Mouse (Mus musculus) ES-E14 (cell line): ENCODE measurements at regions not wholly inside any gene's neighbourhood (a gene's known extent, or its start where the extent isn't known, plus 50 kb on each side); places are given as distances from the start of the nearest gene placed in this dataset.

Source experiments
- ZC3H11A ChIP-seq: IDR thresholded peaks from 2 replicates; pipeline ENCODE4 v1.6.1; 2012; ENCODE audit warnings: low read depth, mild to moderate bottlenecking, inconsistent platforms, low read length, borderline replicate concordance
- ZNF384 ChIP-seq: IDR thresholded peaks from 2 replicates; pipeline ENCODE4 v1.6.1; 2012; ENCODE audit warnings: low read depth, low read length, inconsistent platforms

GRCm38 (mm10) chr16:31530090-31530489, 108.0 kb downstream of the Bdh1 start:
- TF ChIP-seq ZNF384: no peak
- TF ChIP-seq ZC3H11A: no peak
